Mouse (Mus musculus): Measurements from ENCODE around the gene Fbxo36. TPM values are rescaled to one million over a fixed set of nuclear protein-coding genes. Genes with fewer than 3 reads are reported as not detected.

Gene Fbxo36
- total RNA-seq, 2 experiments from 2014 or later: not detected

DNA sequence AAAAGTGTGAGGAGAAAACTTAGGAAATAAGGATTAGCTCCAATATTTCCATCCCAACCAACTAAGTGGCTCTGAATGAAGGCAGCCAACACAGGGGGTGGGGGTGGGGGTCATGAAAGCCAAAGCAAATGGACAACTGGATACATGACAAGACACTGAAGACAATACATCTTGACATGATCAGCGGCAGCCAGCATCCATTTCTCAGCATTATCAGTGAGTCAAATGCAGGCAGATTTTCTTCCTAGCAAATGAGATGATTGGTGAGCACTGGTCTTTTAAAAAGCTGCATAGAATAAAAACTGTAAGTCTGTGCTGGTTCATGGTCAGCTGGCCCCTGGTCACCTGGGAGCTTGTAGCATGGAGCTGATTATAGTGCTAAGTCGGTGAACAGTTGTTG lies 15.3 kb downstream of the Fbxo36 start:
- no peak for ATAC-seq (replicated peaks; ENCODE audit: low FRiP score, poor library complexity, severe bottlenecking)

DNA sequence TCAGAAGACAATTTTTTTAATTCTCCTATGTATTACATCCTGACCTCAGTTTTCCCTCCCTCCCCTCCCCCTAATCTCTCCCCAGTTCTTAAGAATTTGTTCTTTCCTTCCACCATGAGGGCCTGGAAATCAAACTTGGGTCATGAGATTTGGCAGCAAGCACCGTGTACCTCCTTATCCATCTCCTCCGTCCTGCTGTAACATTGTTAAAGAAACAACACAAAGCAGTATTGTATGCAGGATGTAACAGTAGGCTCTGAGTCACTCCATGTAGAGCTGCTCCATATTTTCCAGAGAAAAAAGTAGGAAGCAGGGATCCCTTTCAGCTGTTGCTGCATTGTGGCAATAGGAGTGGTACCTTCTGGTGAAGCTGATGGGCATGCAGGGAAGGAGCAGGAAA lies 16.1 kb downstream of the Fbxo36 start:
- ATAC-seq (replicated peaks; ENCODE audit: low FRiP score, poor library complexity, severe bottlenecking): no peak

DNA sequence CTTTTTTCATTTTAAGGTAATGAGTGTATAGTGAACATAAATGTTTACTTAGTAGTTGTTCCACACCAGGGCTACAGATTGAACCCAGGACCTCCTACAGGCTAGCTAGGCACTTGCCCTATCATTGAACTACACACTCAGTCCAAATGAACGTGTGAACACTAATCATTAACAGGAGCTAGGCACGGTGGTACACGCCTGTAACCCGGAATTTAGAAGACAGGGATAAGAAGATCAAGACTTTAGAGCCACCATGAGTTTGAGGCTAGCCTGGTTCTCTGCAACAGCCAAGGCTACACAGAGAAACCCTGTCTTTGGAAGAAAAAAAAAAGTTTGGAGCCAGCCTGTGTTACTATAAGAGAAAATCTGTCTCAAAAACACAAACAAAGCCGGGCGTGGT lies 20.0 kb downstream of the Fbxo36 start:
- no peak for ATAC-seq (replicated peaks; ENCODE audit: low FRiP score, poor library complexity, severe bottlenecking)

DNA sequence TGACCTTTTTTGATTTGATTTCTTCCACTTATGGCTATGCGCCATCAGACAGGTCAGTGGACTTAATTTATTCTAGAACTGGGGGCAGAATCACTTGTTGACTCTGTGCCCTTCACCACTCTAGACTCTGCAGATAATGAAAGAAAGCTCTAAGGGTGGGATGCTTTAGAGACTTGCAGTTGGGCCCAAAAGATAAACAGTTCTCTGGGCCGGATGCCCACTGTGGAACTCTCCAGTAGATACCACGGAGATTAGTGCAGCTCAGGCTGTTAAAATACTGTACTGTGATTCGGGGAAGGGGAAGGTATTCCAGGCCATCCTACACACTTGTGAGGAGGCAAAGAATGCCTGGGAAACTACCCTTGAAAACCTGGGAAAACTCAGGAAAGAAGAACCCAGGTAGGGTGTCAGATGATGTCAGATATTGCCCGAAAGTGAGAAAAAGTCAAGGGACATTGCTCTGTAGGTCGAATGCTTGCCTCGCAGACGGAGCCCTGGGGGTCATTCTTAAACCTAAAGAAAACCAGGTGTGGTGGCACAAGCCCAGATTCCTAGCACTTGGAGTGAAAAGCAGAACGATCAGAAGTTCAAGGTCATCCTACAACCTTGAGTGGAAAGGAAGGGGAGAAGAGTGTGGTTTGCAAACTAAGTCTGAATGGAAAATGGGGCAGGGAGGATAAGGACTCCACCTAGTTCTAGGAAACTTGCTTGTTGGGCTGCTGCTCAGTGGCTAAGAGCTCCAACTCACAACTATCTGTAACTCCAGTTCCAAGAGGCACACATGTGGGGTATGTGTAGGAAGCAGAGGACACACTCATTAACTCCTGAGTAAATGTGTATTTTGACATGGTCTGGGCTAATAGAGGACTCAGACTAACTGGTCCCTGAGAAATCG lies 21.0 kb downstream of the Fbxo36 start:
- no peak for ATAC-seq (replicated peaks; ENCODE audit: low FRiP score, poor library complexity, severe bottlenecking)

DNA sequence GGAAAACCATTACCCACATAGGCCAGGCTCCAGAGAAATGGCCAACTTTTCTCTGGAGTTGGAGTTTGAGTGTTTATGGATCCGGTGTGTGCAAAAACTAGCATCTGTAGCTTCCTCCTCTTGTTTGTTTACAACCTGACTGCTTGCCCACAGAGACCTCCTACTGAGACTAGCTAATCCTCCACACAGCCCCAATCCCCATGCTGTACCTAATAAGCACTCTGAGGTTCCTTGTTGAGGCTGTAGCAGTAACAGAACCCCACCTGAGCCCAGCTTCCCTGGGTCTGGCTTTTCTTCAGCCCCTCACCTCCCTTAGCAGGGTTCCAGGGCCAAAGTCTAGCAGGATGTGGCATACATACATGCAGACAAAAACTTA lies 21.6 kb downstream of the Fbxo36 start:
- no peak for ATAC-seq (replicated peaks; ENCODE audit: low FRiP score, poor library complexity, severe bottlenecking)

DNA sequence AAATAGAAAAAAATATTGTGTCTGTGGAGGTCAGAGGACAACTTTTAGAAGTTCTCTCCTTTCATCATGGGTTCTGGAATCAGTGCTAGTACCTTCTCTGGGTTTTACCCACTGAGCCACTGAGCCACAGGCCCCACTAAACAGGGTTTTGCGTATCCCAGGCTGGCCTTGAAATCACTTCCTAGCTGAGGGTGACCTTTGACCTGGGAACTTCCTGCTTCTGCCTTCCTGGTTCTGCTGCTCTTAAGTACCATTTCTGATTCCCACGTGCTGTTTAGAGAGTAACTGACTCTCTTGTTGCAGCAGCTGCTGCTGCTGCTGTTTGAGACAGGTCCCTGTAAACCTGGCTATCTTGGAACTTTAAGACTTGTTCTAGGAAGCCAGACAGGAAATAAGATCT lies 25.0 kb downstream of the Fbxo36 start:
- ATAC-seq (replicated peaks; ENCODE audit: low FRiP score, poor library complexity, severe bottlenecking): no peak

DNA sequence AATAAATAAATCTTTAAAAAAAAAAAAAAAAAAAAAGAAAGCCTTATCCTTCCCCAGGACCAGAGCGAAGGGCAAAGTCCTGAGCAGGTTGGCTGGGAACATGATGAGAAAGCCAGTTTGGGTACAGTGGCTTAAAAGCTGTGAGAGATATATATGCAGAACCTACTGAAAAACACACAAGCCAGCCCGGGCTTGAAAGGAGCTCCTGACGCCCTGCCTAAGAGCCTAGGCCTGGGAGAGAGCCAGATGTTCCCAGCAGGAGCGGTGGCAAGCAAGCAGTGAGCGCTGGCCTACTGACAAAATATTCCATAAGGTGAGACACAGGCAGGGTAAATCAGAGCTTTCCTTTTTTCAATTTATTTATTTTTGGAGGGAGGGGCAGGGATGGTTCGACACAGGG lies 26.6 kb downstream of the Fbxo36 start:
- ATAC-seq (replicated peaks; ENCODE audit: low FRiP score, poor library complexity, severe bottlenecking): no peak

DNA sequence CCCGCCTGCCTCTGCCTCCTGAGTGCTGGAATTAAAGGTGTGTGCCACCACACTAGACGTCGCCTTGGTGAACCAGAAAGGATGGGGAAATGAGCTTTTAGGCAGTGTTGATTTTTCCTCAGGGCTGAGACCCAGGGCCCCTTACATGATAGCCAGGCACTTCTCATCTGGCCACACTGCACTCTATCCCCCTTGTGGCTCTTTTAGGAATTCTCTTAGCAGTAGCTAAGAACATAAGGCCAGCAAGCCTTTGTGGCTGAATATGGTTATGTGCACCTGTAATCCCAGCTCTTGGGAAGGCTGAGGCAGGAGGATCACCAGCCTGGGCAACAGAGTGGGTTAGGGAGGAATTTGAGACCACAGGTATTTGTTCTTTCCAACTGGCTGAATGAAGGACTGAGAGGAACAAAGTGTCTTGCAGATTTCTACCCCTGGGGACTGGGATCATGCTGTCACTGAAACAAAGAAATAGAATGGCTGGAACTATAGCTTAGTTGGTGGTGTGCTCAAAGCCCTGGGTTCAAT lies 27.1 kb downstream of the Fbxo36 start:
- ATAC-seq (replicated peaks; ENCODE audit: low FRiP score, poor library complexity, severe bottlenecking): no peak

DNA sequence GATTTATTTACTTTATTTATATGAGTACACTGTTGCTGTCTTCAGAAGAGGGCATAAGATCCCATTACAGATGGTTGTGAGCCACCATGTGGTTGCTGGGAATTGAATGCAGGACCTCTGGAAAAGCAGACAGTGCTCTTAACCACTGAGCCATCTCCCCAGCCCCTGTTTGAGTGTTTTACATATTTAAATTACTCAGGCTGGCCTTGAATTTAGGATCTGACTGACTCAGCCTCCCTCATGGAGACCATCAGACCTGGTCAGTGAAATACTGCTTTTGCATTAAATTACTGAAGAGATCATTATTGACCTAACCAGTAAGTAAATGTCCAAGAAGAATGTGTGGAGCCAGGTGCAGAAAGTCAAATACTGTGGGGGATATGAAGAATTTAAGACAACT lies 28.7 kb downstream of the Fbxo36 start:
- ATAC-seq (replicated peaks; ENCODE audit: low FRiP score, poor library complexity, severe bottlenecking): no peak

DNA sequence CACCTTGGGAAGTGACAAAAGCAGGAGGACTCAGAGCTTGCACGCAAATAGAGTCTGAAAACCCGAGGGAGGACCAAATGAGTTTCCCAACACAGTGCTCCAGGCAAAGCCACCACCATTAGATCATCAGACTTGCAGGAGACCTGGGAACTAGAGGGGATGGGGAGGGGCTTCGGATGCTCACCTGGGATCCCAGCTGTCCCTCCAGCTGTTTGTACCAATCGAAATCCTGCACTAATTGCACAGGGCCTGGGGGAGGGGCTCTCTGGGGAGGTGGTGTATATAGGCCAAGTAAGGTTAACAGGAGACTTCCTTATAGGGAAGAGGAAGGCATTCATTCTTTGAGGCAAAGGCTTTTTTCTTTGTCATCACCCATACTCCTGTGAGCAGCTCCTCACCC lies 29.2 kb downstream of the Fbxo36 start:
- no peak for ATAC-seq (replicated peaks; ENCODE audit: low FRiP score, poor library complexity, severe bottlenecking)

DNA sequence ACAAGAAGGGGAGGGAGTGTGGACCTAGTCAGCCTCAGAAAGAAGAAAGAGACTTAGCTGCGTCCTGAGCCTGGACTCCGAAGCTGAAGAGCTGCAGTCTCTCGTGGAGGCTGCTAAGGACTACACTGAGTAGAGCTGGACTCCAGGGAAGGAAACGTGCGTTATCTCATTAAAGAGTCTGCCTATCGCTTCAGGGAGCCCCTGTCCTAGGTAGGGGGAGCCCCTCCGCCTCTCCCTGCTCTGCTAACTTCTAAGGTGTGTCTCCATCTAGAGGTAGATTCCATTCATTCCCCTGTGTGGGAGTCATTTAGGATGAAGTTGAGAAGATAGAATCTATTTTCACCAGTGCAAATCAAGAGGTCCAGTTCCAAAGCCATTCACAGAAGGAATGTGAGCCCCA lies 29.9 kb downstream of the Fbxo36 start:
- no peak for ATAC-seq (replicated peaks; ENCODE audit: low FRiP score, poor library complexity, severe bottlenecking)

DNA sequence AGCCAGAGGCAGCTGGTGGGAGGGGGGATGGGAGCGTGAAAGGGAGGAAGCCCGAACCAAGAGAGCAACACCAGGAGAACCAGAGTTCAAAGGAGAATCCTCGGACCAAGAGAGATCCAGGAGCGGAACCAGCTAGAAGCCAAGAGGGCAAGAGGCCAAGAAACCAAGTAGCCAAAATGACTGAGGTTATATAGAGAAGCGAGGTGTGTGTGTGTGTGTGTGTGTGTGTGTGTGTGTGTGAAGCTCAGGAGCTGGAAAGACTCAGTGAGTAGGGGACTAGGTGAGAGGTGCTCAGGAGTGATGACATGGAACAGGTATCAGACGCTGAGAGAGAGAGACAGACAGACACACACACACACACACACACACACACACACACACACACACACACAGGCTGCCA lies 31.5 kb downstream of the Fbxo36 start:
- no peak for ATAC-seq (replicated peaks; ENCODE audit: low FRiP score, poor library complexity, severe bottlenecking)

DNA sequence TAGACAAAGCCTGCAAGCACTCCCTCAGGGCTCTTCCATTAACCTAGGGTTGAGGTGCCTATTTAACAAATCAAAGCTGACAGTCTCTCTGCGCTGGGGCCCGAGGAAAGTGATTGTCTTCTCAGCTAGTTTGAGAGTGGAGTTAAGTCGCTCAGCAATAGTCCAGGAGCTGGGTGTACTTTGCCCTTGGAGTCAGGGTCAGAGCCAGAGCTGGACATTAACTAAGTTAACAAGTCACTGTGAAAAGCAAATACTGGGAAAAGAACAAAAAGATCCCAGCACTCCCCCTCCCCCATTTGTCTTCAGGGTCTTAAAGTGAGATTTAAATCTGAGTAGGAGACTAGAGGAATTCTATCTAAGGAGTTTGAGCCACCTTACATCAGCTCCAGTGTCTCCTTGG lies 32.5 kb downstream of the Fbxo36 start:
- no peak for ATAC-seq (replicated peaks; ENCODE audit: low FRiP score, poor library complexity, severe bottlenecking)

DNA sequence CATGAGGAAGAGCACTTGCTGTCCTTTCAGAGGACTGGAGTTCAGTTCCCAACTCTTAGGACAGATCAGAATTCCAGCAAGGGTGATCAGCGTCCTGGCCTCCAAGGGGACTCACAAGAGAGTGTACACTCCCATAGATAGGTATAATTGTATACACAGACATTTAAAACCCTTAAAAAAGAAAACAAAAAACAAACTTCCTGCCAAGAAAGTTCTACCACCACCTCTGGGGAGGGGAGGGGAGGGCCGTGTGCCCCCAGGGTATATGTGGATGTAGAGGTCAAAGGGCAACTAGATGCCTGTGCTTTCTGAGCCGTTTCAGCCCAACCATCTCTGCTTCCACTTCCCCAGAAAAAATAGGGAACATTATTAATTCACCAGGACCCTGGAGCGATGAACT lies 33.3 kb downstream of the Fbxo36 start:
- ATAC-seq (replicated peaks; ENCODE audit: low FRiP score, poor library complexity, severe bottlenecking): no peak

DNA sequence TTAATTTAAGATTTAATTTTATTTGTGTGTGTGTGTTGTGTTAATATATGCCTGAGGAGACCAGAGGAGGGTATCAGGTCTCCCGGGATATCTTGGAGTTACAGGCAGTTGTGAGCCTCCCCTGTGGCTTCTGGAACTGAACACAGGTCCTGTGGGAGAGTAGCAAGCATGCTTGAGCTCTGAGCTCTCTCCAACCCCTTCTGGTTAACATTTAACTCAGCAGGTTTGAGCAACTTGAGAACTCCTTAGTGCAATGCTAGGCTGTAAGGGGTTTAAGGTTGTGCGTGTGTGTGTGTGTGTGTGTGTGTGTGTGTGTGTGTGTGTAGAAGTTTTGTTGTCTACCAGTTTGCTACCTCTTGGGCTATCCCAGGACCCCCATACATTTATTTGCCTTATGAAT lies 37.9 kb downstream of the Fbxo36 start:
- no peak for ATAC-seq (replicated peaks; ENCODE audit: low FRiP score, poor library complexity, severe bottlenecking)

DNA sequence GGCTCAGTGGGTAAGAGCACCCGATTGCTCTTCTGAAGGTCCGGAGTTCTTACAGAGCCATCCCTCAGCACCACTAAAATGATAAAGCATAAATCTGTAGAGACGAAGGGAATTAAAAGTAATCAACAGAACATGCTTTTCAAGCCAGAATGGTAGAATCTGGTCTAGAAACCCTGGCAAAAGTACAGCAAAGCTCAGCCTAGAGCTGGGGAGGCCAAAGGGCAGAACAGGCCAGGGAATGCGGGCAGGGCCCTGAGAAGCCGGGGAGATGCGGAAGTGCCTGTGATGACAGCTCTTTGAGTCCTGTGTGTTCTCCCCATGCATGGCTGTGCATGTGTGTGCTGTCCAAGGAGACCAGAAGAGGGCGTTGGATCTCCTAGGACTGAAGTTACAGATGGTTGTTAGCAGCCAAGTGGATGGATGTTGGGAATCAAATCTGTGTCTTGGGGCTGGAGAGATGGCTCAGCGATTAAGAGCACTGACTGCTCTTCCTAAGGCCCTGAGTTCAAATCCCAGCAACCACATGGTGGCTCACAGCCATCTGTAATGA lies 40.0 kb downstream of the Fbxo36 start:
- no peak for ATAC-seq (replicated peaks; ENCODE audit: low FRiP score, poor library complexity, severe bottlenecking)

DNA sequence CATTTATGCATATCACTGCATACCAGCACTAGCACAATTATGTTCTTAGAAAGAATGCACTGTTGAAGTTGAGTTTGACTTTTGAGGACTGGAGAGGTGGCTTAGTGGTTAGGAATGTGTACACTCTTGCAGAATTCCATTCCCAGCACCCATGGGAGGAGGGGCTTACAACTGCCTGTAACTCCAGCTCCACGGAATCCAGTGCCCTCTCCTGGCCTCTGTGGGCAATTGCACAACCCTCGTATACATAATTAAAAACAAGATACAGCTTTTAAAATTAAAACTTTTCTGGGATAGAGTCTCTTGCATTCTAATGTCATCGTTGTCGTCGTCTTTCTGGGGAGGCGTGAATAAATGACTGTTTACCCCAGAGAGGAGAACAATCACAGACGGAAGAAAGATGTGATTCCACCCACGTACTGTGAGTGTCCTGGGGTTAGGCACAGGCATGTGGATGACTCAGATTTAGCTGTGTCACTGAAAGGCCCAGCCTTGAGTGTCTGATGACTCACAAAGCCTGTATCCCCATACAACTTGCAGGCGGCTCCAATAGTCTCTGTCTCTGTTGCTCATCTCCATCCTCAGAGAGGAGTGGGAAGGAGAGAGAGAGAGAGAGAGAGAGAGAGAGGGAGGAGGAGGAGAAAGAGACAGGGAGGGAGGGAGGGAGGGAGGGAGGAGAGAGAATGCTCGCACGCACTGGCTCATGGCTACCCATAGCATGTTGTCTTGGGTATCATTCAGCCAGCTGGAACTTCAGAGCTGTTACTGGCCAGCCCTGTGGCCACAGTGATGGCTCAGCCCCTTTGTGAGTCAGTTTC lies 41.8 kb downstream of the Fbxo36 start:
- no peak for ATAC-seq (replicated peaks; ENCODE audit: low FRiP score, poor library complexity, severe bottlenecking)

DNA sequence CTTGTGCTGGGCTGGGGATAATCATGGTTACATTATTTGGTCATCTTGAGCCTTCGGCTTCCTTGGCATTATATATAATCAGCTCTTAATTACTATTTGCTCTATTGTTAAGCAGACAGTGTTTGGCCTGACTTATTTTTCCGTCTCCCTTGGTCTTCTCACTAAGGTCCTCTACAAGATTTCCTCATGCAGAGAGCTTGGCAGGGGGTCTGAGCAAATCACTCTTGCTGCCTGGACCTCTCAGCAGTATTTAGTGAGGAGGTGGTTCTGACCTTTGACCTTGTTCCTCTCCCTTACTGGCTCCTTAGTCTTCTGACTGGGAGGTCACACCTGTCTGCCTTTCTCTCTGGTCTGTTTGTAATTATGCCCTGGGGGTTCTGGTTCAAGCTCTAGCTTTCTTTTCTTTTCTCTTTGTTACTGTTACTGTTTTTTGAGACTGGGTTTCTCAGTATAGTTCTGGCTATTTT lies 42.5 kb downstream of the Fbxo36 start:
- no peak for ATAC-seq (replicated peaks; ENCODE audit: low FRiP score, poor library complexity, severe bottlenecking)

DNA sequence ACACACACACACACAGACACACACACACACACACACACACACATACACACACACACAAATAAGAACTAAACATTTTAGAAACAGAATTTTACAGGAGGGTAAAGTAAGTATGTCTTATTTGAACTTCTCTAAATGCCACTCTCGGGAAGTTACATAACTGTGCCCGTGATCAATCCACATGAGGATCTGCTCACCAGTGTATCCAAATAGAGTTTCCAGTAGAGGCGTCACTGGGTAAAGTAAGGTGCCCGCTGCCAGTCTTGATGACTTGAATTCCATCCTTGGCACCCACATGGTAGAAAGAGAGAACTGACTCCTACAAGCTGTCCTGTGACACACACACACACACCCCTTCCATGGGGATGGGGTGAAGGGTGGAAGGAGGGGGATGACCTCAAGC lies 43.3 kb downstream of the Fbxo36 start:
- ATAC-seq (replicated peaks; ENCODE audit: low FRiP score, poor library complexity, severe bottlenecking): no peak

DNA sequence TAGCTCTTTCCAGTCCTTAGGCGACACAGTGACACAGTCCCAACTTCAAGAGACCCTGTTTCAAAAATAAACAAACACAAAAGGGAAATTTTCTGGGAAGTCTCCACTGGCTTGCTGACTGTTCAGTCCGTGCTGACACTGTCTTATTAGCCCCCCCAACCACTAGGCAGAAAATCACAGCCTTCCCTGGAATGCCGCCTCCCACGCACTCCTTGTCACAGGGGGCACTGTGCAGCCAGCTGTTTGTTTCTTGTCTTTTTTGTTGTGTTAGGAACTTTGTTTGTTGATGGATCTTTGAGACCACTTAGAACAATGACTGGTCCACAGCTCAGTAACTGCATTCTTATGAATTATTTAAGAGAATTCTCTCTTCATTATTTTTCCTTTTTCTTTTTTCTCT lies 44.2 kb downstream of the Fbxo36 start:
- ATAC-seq (replicated peaks; ENCODE audit: low FRiP score, poor library complexity, severe bottlenecking): no peak

DNA sequence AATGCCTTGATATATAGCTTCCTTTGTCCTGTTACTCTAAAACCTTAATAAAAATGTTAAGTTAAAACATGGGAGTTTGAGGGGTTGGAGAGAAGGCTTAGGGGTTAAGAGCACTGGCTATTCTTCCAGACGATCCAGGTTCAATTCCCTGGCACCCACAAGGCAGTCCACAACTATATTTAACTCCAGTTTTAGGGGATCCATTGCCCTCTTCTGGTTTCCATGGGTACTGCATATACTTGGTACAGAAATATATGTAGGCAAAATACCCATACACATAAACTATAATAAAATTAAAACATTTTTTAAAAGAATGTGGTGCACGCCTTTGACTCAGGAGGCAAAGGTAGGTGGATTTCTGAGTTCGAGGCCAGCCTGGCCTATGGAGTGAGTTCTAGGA lies 45.5 kb downstream of the Fbxo36 start:
- ATAC-seq (replicated peaks; ENCODE audit: low FRiP score, poor library complexity, severe bottlenecking): no peak
